Mouse (Mus musculus) fibroblast of lung, adult 2 months (primary cell): Measurements from ENCODE around the gene Gata3.

Experiments
- DNase-seq: peaks from one replicate; pipeline ENCODE4 v3.0.0-alpha.2; 2011; ENCODE audit warnings: low read depth

The Gata3 gene

DNA sequence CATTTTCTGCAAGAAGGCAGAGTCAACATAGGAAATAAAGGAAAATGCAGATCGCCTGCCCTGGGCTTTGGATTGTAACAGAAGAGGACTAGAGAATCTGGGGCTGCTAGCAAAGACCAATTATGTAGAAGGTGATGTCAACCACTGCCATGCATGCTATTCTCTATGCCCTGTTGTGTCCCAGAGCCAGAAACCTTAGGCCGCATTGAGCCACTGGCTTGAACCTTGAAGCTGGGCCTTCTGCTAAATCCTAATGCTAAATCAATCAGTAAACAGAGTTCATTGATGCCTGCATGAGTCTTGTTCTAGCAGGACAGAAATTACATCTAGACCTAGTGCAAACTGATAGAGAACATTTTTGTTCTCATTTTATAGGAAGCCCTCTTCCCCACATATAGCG, 3.8 kb downstream of the Gata3 start:
- DNase-seq: no peak

- DNase-seq: no peak
These were observed 4.5 kb downstream of the Gata3 start for GRCm38 (mm10) chr2:9885217-9885770.

DNA sequence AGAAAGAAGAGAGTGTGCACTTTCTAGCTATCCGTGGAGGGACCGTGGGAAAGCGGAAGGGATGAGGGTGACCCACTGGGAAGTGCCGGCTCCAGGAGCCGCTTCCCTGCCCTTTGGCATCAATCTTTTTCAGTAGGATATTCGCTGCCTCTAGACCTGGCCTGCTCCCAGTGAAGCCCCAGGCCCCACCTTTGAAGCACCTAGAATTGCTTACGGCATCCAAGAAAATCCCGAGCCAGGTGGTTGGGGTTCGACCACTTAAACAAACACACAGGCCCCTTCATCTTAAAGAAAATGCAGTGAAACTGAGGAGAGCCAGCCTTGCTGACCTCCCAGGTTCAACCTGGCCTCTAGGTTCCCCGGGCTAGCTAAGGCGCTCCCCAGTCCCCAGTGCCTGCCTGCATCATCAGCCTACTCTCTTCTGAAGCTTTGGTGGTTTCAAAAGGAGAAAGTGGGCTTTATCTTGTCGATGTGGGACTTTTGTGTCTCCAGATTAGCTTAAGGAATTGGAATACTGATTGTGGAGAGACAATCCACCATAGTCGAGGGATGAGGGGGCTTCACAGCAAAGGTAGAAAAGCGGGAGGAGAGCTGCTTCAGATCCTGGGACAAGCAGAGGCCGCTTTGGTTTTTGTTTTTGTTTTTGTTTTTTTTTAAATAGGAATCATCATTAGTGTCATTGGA, 5.2 kb downstream of the Gata3 start:
- no peak for DNase-seq

DNA sequence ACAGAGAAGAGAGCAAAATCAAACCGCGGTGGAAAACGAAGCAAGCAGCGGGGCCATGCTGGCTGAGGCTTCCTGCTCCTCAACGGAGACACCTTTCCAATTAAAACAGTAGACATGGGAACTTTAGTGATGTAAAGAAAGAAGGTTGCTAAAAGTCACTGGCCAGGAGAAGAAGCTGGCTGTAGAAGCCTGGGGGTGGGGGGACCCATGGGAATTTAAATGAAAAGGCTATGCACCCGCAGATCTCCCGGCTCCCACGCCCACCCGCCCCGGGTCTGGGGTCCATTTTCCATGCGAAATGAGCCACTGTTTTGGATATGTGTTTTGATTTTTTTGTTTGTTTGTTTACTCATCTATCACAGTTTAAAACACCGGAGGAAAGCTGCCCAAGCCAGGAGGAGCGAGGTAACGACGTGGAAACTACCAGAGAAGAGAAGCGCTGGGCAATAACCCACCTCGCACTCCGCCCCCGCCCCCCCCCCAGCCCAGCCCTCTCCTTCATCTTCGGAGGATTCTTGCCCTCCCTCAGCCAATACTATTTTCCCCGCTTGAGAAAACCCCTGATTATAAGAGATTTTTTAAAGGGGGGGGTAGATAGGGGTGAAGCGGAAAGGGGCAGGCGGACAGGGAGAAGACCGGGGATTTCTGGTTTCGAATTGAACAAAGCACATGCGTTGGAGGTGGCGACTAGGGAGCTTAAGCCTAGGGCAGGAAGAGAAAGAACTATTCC, 5.9 kb downstream of the Gata3 start:
- DNase-seq: no peak

GRCm38 (mm10) chr2:9882926-9883802, 6.7 kb downstream of the Gata3 start:
- DNase-seq: no peak

DNA sequence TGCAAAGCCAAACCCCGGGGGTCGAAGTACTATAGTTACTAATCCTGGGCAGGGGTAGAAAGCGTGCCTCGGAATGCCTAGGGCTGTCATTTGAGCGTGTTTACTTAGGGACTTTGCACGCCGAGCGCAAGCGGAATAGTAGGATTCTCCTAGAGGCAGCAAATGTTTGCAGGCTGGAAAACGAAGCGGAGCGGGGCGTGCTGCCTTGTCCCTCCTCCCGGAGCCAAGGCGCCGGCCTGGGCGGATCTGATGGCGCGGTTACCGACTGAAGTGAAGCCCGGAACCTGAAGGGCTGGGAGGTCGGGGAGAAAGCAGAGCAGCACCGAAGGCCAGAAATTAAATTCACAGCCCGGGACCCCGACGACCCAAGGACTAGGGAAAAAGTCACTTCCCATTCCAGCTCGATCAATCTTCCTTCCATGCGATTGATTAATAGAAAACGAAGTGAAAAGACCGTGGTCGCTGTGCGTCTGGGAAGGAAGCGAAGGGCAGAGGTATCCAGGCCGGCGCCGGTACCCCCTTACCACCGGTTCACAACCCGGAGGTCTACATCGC, 7.4 kb downstream of the Gata3 start:
- no peak for DNase-seq

- no peak for DNase-seq
These were observed 8.2 kb downstream of the Gata3 start for GRCm38 (mm10) chr2:9881611-9882023.

- DNase-seq: no peak
These were observed 8.7 kb downstream of the Gata3 start, which contains the start of gene 4930412O13Rik for GRCm38 (mm10) chr2:9881051-9881591. Gene 4930412O13Rik (plus strand): TSS chr2:9881252.

DNA sequence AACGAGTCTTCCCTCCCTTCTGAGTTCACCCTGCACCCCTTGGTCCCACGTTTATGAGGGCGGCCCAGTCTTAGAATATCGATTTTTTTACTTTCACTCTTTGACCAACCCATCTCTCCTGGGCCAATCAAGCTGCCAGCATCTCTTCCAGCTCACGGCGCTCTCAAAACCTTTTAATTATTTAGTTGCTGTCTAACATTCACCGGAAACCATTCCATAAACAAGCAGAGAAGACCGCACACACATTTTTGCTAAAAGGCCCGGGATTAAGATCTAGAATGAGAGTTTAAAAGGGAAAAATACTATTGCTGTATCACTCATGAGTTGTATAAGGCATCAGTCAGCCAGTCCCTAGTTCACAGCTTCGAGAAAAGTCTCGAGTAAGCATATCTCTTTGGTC, 9.6 kb downstream of the Gata3 start:
- no peak for DNase-seq

- DNase-seq: peak; percentile 82
These were observed 10.3 kb downstream of the Gata3 start for GRCm38 (mm10) chr2:9879493-9879892.

DNA sequence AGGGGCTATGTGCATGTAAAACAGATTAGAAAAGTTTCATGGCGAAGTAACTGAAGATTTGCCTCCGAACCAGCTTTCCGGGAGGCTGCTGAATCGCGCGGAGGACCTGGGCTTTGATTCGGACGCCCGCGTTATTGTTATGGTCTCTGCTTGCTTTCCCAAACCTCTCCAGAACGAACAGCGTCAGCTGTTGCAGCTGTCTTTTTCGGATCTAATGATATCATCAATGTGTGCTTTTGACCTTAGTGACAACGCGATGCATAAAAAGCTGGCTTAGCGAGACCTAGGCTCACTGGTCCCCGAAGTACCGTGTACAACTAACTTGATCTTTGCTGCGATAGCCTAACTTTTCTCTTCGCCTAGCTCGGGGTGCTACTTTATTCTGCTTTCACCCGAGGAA, 10.7 kb downstream of the Gata3 start:
- no peak for DNase-seq

GRCm38 (mm10) chr2:9878564-9879081, 11.2 kb downstream of the Gata3 start:
- no peak for DNase-seq

- no peak for DNase-seq
These were observed 11.8 kb downstream of the Gata3 start for GRCm38 (mm10) chr2:9877966-9878563.

- DNase-seq: no peak
These were observed 12.5 kb downstream of the Gata3 start for GRCm38 (mm10) chr2:9877326-9877690.

- DNase-seq: no peak
These were observed 13.1 kb downstream of the Gata3 start for GRCm38 (mm10) chr2:9876621-9877325.

DNA sequence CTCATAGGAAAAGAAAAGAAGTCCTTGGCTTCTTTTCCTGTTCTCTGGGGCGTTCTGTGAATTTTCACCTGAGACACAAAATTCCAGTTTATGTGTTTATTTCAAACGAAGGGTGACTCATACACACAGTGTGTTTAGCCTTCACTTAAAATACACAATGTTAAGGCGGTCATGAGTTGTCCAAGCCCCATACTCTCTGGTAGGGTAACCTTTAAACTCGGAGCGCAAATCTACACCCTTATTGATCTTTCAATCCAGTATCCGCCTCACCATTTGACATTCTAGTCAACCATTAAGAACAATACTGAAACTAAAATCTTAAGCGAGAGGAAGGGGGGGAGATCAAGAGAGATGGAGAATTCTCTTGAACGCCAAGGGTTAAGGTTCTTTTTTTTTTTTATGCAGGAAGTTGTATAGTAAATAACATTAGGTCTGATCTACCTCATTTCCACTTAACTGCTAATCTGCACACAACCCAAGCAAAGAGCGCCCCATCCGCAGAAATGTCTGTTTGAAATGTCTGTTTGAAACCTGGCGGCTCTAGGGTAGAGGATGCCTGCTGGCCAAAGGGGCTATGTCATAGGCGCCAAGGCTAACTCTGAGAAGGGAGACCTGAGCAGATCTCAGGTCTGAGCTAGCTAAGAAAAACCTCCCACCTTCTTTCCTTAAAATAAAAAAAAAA, 14.0 kb downstream of the Gata3 start:
- no peak for DNase-seq

- DNase-seq: no peak
These were observed 14.6 kb downstream of the Gata3 start for GRCm38 (mm10) chr2:9875220-9875619.

- DNase-seq: no peak
These were observed 15.2 kb downstream of the Gata3 start for GRCm38 (mm10) chr2:9874467-9875219.

DNA sequence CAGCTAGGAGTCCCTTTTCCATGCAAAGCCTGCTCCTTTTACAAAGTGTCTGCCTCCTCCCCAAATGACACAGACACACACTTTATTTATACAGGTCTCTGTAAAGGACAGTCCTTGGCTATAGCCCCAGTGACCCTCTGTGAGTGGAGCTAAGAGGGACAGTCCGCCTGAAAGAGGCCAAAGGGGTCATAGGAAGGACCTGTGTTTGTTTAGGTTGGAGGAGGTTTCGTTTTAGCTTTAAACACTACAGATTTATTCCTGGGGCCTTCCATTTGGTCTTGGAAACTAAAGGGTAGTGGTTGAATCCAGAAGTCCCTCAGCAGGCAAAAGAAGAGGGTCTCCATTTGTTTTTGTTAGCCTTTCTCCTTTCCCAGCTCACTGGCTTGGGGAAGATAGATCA, 16.1 kb downstream of the Gata3 start:
- no peak for DNase-seq
